Mouse (Mus musculus) limb, embryonic 14.5 days (tissue): Measurements from ENCODE around the gene Tiprl. TPM values are rescaled to one million over a fixed set of nuclear protein-coding genes. Genes with fewer than 3 reads are reported as not detected.

Source experiments
- ATAC-seq: fragments of 200-750 bp; cut with Nextera tagmentation; 2 replicates; pipeline ENCODE4 v1.8.0; 2017; ENCODE audit warnings: low read depth, moderate number of reproducible peaks, moderate TSS enrichment; ENCODE audit not compliant: low FRiP score
- DNase-seq: peaks from one replicate; pipeline ENCODE4 v3.0.0-alpha.2; 2015; ENCODE audit warnings: low spot score
- H3K27ac ChIP-seq: fragments of 300-500 bp; sonication (generic); replicated peaks from 2 replicates; pipeline ENCODE4 v1.5.1; 2014; ENCODE audit warnings: low read depth, mild to moderate bottlenecking, low read length, moderate library complexity, mixed read lengths
- H3K27me3 ChIP-seq: fragments of 300-500 bp; sonication (generic); 2 replicates; pipeline ENCODE4 v1.6.1; 2014; ENCODE audit warnings: low read length, mixed read lengths; ENCODE audit not compliant: control insufficient read depth, insufficient read depth
- H3K36me3 ChIP-seq: fragments of 300-500 bp; sonication (generic); 2 replicates; pipeline ENCODE4 v1.6.1; 2014; ENCODE audit warnings: mild to moderate bottlenecking, low read length, moderate library complexity, mixed read lengths; ENCODE audit not compliant: control insufficient read depth, insufficient read depth
- H3K4me1 ChIP-seq: fragments of 300-500 bp; sonication (generic); 2 replicates; pipeline ENCODE4 v1.6.1; 2014; ENCODE audit warnings: antibody characterized with exemption, low read length, mixed read lengths; ENCODE audit not compliant: control insufficient read depth, insufficient read depth
- H3K4me2 ChIP-seq: fragments of 300-500 bp; sonication (generic); replicated peaks from 2 replicates; pipeline ENCODE4 v1.6.1; 2014; ENCODE audit warnings: low read depth, mild to moderate bottlenecking, low read length, moderate library complexity; ENCODE audit not compliant: severe bottlenecking
- H3K4me3 ChIP-seq: fragments of 300-500 bp; sonication (generic); replicated peaks from 2 replicates; pipeline ENCODE4 v1.5.1; 2014; ENCODE audit warnings: low read length
- H3K9ac ChIP-seq: fragments of 300-500 bp; sonication (generic); 2 replicates; pipeline ENCODE4 v1.6.1; 2014; ENCODE audit warnings: mild to moderate bottlenecking, low read depth, low read length, moderate library complexity; ENCODE audit not compliant: severe bottlenecking
- H3K9me3 ChIP-seq: fragments of 300-500 bp; sonication (generic); 2 replicates; pipeline ENCODE4 v1.6.1; 2016; ENCODE audit warnings: low read length; ENCODE audit not compliant: control insufficient read depth
- POLR2A ChIP-seq: fragments of 200-500 bp; IDR thresholded peaks from 2 replicates; pipeline ENCODE4 v1.8.0; 2012; ENCODE audit warnings: inconsistent platforms, mild to moderate bottlenecking, moderate library complexity, borderline replicate concordance; ENCODE audit not compliant: insufficient read depth, insufficient read length; ENCODE audit errors: extremely low read depth
- WGBS: fragments of 180-500 bp; shearing (Covaris S2); extraction: QIAGEN DNeasy Blood & Tissue Kit; methylation state at CpG from one replicate; pipeline ENCODE4 v1.1.7; 2014; 5-methylcytosine and 5-hydroxymethylcytosine counted together
- polyA plus RNA-seq, 2 experiments: library from polyadenylated mRNA; depleted of rRNA in 1 of 2; stranded (reverse) in 1 of 2; unstranded in 1 of 2; fragments of >200 nt; fragmentation: Nextera tagmentation in 1 of 2; extraction: Ambion mirVana in 1 of 2; gene quantifications; 2 replicates each; pipeline versions ENCODE4 v1.2.1 to v1.2.3; 2012 to 2014

Tiprl gene
- polyA plus RNA-seq, 2 experiments = 52.4 to 84.9 TPM

- 77% methylated on average over 3 of the region's 3 CpGs for WGBS
- no peak overlapping the region for H3K4me3 ChIP-seq
- TF ChIP-seq POLR2A = no peak
Measured at GRCm38 (mm10) chr1:165169462-165169861, 67.3 kb downstream of the Tiprl start.

GRCm38 (mm10) chr1:165164920-165165319 is 71.9 kb downstream of the Tiprl start:
- 63% methylated on average over 6 of the region's 6 CpGs for WGBS
- Histone ChIP-seq H3K4me1 (no peaks in the 10 kb centered on the region), H3K4me3 (no peak overlapping the region), H3K4me2 (no peak overlapping the region), H3K9me3 (no peaks in the 10 kb centered on the region), H3K27ac (no peak overlapping the region), H3K27me3 (no peaks in the 10 kb centered on the region), H3K9ac (no peak overlapping the region), H3K36me3 (no peaks in the 10 kb centered on the region)
- ATAC-seq (no peak), DNase-seq (no peak)
- no peak for TF ChIP-seq POLR2A

More at GRCm38 (mm10) chr1:165169462-165169861, 67.3 kb downstream of the Tiprl start:
- DNase-seq = no peak
- Histone ChIP-seq H3K4me1 (no peaks in the 10 kb centered on the region), H3K27ac (no peak overlapping the region), H3K4me2 (no peak overlapping the region), H3K9ac (no peak overlapping the region), H3K36me3 (no peaks in the 10 kb centered on the region), H3K9me3 (no peaks in the 10 kb centered on the region), H3K27me3 (no peaks in the 10 kb centered on the region)
- no peak for ATAC-seq

Other genes starting within 250 kb of the Tiprl start
- not detected in 2 replicates for gene Tbx19, start 76.2 kb downstream of the Tiprl start, polyA plus RNA-seq (2012; rRNA removed)
- gene Tbx19, start 76.2 kb downstream of the Tiprl start, polyA plus RNA-seq (2014; fragmentation: Nextera tagmentation; extraction: Ambion mirVana) = not detected in 2 replicates
- 21.1 and 23.7 TPM in 2 replicates for gene Sft2d2, start 42.6 kb downstream of the Tiprl start, polyA plus RNA-seq (2012; rRNA removed)
- 26.9 and 27.6 TPM in 2 replicates for gene Sft2d2, start 42.6 kb downstream of the Tiprl start, polyA plus RNA-seq (2014; fragmentation: Nextera tagmentation; extraction: Ambion mirVana)
- gene Gpr161, start 58.8 kb upstream of the Tiprl start, polyA plus RNA-seq (2012; rRNA removed) = 9.4 and 14.6 TPM in 2 replicates
- 1.8 and 2.0 TPM in 2 replicates for gene Gpr161, start 58.8 kb upstream of the Tiprl start, polyA plus RNA-seq (2014; fragmentation: Nextera tagmentation; extraction: Ambion mirVana)
- 38.4 and 42.9 TPM in 2 replicates for gene Dcaf6, start 223.5 kb upstream of the Tiprl start, polyA plus RNA-seq (2012; rRNA removed)
- 20.7 and 20.9 TPM in 2 replicates for gene Dcaf6, start 223.5 kb upstream of the Tiprl start, polyA plus RNA-seq (2014; fragmentation: Nextera tagmentation; extraction: Ambion mirVana)
- gene Mpc2, start 223.6 kb upstream of the Tiprl start, polyA plus RNA-seq (2012; rRNA removed) = 58.3 and 60.2 TPM in 2 replicates
- 164 and 169 TPM in 2 replicates for gene Mpc2, start 223.6 kb upstream of the Tiprl start, polyA plus RNA-seq (2014; fragmentation: Nextera tagmentation; extraction: Ambion mirVana)
- gene Adcy10, start 248.2 kb upstream of the Tiprl start, polyA plus RNA-seq (2012; rRNA removed) = 0.08 TPM in 1 of 2 replicates, not detected in the other
- not detected in 2 replicates for gene Adcy10, start 248.2 kb upstream of the Tiprl start, polyA plus RNA-seq (2014; fragmentation: Nextera tagmentation; extraction: Ambion mirVana)